Mouse (Mus musculus): ENCODE measurements at regions not wholly inside any gene's neighbourhood (a gene's known extent, or its start where the extent isn't known, plus 50 kb on each side); places are given as distances from the start of the nearest gene placed in this dataset.

GRCm38 (mm10) chr16:8117543-8118167 is 307.3 kb downstream of the Tmem114 start:
- peak; percentile 12 to 48 for DNase-seq (ENCODE audit: inconsistent age in 2 of 2, low spot score in 1 of 2)

GRCm38 (mm10) chr16:8111329-8112116 is 313.4 kb downstream of the Tmem114 start:
- peak in 1 of 2 experiments; percentile 61 for DNase-seq (ENCODE audit: inconsistent age in 2 of 2, low spot score in 1 of 2)

DNA sequence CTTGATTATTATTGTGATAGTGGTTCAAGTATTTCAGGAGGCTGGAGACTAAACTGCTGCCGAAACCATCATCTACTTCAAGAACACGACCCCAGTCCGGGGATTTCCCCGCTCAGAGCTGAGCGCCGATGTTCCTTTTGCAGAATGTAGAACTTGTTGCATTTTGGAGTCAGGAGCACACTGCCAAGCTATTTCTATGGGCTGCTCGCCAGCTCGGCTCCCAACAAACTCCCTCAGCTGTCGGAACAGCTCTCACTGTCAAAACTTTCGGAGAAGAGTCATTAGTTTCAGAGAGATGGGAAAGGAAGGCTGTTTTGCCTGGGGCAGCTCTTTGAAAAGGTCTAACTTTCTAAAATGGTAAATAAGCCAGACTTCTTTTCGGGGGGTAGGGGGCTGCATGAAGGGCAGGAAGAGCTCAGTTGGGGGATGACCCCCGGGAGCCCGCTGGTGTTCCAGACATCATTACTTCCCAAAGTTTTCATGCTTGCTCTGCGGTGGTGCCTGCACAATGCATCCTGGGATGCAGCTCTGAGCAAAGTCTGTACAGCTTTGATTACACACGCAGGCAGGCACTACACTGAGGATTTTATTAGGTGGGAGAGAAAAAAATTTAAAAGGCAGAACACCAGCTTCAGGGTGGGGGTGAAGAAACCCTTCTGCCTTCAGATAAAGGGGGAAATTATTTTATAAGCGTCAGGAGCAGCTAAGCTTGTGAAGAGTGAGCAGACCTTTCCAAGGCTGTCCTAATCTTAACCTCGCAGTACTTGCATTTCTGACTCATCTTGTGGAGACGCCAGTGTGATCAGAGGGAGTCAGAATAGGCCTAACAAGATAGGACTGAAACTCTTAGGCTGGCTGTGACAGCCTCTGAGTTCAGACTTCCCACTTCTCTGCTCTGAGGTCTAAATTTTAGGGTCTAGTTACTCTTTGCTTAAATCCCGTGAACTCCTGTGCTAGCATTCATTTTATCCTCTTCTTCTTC is 316.5 kb downstream of the Tmem114 start:
- DNase-seq (ENCODE audit: inconsistent age in 2 of 2, low spot score in 1 of 2): peak; percentile 55 to 71

GRCm38 (mm10) chr16:8079024-8079423 is 345.9 kb downstream of the Tmem114 start:
- DNase-seq (ENCODE audit: inconsistent age in 2 of 2, low spot score in 1 of 2): no peak

DNA sequence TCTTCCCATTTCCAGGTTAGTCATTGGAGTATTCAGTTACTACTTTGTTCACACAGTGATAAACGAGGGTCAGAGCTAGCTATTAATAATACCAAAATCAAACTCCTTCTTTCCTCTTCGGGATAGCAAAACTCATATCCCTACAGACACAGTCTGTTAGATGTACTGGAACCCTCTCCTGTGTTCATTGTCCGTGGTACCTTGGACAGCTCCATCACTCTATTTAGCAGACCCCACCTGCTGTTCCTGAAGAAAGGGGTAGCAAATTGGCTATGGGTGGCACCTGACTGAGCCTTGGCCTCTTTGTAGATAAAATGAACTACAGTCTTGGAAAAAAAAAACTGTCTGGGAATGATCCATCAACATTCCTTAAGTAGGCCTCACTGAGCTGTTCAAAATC is 346.5 kb downstream of the Tmem114 start:
- DNase-seq (ENCODE audit: inconsistent age in 2 of 2, low spot score in 1 of 2): no peak

- no peak for DNase-seq (ENCODE audit: inconsistent age in 2 of 2, low spot score in 1 of 2)
These were observed 350.2 kb downstream of the Tmem114 start for GRCm38 (mm10) chr16:8074729-8075128.

DNA sequence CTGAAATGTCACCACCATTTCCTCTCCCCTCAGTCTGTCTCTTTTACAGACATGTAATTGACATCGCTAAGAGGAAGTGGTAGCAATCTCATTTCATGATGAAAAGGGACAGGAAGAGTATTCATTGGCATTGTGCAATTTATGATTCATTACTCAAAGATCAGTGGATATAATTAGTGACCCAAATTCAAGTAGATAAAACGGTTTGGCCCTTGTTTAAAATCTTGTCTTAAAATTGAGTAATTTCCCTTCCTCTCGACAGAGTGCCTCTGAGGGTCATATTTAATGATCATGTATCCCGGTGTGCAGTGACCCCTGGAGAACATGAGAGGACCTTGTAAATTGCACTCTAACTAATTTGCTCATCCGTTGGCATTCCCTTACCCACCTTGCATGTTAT is 371.0 kb downstream of the Tmem114 start:
- DNase-seq (ENCODE audit: inconsistent age in 2 of 2, low spot score in 1 of 2): peak in 1 of 2 experiments; percentile 53

DNA sequence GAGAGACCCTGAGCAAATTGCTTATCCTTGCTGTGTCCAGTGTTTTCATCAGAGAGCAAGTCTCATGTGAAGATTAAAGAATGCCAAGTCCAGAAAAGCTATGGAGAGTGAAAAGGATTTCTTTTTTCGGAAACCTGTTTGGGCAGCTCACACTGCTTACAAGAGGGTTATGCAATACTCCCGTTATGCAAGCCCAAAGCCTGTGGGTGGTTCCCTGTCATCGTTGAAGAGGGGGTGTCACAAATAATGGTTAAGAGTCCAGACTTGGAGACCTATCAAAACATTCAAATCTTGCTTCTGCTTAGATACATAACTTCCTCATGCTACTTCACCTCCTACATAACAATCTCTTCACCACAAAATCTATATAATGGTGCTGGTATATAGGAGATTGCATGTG is 416.0 kb downstream of the Tmem114 start:
- DNase-seq (ENCODE audit: inconsistent age in 2 of 2, low spot score in 1 of 2): peak in 1 of 2 experiments; percentile 51

GRCm38 (mm10) chr16:8006631-8007030 is 418.3 kb downstream of the Tmem114 start:
- no peak for DNase-seq (ENCODE audit: inconsistent age in 2 of 2, low spot score in 1 of 2)

DNA sequence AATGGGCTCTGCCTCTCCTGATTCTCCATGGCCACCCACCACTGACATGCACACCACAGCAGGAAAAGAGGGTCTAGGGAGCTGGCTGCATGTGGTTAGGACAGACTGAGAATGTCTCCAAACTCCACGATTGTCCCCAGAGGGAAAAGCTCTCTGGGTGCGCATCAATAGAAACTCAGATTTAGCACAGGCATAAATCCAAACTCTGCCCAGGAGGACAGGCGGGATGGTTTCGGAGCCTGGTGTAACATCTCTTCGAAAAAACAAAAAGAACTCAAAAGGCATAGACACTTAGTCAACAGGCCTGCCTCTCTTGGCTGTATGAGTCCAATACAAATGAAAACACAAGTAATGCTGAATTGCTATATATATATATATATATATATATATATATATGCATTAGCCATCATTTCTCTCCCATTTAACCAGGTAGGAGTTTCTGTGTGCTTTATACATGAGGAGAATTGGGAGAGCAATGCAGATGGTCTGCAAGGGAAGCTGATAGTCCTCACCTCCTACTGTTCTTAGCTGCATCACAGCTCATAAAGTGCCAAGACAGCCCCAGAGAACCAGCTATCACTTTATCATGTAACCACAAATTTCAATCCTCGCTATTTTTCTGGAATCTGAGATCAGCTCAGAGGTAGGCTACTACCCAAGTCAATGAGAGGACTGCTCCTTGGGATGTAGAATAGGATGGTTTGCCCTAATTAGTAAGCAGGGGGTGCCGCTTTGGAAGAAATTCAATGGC is 422.4 kb downstream of the Tmem114 start:
- no peak for DNase-seq (ENCODE audit: inconsistent age in 2 of 2, low spot score in 1 of 2)

GRCm38 (mm10) chr16:7982816-7983215 is 442.1 kb downstream of the Tmem114 start:
- DNase-seq (ENCODE audit: inconsistent age in 2 of 2, low spot score in 1 of 2): peak; percentile 20 to 65

GRCm38 (mm10) chr16:7978466-7978865 is 446.5 kb downstream of the Tmem114 start:
- DNase-seq (ENCODE audit: inconsistent age in 2 of 2, low spot score in 1 of 2): no peak

DNA sequence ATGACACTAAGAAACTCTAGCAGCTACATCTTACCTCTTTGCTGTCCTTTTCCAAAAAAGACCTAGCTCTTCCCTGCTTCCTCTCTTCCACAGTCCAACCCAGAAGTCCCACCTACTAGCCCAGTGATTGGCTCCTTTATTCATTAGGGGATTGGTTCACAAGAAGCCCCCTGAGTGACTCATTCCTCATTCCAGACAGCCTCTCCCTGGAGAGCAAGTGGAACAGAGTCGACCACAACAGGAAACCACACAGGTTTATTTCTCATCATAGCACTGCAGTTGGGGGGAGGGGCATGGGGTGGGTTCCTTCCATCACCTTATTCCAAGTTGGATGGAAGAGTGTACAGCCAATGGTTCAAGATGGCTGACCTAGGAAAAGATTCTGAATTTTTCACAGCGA is 473.3 kb downstream of the Tmem114 start:
- no peak for DNase-seq (ENCODE audit: inconsistent age in 2 of 2, low spot score in 1 of 2)

- no peak for DNase-seq (ENCODE audit: inconsistent age in 2 of 2, low spot score in 1 of 2)
These were observed 482.6 kb downstream of the Tmem114 start for GRCm38 (mm10) chr16:7942333-7942732.

DNA sequence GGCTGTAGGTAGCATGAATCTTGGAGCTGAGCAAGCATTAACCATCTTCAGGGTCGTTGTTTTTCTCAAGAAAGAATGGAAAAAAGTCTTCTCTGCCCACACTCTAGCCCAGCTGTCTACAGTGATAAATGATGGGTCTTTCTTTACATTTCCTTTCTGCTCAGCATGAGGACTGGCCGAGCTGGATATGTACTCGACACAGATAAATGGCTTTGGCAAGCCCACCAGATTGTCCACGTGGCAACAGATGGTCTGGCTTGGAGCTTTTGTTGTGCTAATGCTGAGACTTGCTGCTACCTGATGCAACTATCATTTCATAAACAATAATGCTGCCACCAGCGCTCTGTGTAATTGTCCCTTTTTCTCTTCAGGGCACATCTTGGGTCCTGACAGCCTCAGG is 487.8 kb downstream of the Tmem114 start:
- no peak for DNase-seq (ENCODE audit: inconsistent age in 2 of 2, low spot score in 1 of 2)

DNA sequence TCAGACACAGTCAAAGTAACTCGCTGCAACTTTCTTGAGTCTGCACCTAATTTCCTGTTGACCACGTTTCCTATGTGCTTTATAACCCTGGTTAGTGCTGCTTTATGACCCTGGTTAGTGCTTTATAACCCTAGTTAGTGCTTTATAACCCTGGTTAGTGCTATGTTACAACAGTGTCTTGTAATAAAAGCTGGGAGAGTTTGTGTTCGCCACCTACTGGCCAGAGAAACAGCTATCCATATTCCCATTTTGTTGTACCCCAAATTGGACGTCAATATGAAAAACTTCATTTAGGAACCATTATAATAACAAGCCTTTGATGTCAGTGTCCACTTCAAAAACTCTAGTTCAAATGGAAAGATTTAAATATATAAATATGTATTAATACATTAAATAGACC is 492.6 kb downstream of the Tmem114 start:
- peak in 1 of 2 experiments; percentile 45 for DNase-seq (ENCODE audit: inconsistent age in 2 of 2, low spot score in 1 of 2)

DNA sequence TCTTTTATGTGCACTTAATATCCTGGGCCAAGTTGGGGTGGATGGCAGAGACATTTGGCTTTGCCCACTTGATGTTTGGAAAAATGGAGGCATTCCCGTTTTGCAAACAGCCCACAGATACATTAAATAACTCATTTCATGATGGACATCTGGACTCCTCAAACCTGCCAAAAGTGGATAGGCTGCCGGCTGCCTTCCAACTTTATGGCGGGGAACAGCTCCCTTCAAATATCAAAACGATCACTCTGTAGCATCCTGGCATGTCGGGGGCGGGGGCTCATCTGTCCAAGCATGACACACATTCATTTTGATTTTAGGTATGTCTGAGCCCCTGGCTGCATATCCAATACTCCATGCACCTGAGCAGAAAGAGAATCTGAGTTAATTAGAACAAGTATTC is 493.3 kb downstream of the Tmem114 start:
- no peak for DNase-seq (ENCODE audit: inconsistent age in 2 of 2, low spot score in 1 of 2)

DNA sequence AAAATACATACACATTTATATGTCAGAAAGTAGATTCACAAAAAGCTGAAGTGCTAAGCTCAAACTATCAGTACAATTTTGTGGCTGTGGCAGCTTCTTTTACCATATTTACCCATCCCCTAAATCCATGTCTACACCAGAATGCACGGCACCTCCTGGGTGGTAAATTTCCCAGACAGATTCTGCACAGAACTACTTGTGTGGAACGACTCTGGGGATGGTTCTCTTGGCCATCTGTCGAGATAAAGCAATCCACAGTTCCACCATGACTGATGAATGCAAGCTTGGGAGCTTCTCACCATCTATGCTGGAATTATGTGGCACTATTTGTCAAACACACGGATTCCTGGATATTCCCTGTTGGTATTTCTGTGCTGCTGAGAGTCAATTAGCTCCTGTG is 495.8 kb downstream of the Tmem114 start:
- no peak for DNase-seq (ENCODE audit: inconsistent age in 2 of 2, low spot score in 1 of 2)

- DNase-seq (ENCODE audit: inconsistent age in 2 of 2, low spot score in 1 of 2): no peak
These were observed 496.5 kb downstream of the Tmem114 start for GRCm38 (mm10) chr16:7928391-7928935.

DNA sequence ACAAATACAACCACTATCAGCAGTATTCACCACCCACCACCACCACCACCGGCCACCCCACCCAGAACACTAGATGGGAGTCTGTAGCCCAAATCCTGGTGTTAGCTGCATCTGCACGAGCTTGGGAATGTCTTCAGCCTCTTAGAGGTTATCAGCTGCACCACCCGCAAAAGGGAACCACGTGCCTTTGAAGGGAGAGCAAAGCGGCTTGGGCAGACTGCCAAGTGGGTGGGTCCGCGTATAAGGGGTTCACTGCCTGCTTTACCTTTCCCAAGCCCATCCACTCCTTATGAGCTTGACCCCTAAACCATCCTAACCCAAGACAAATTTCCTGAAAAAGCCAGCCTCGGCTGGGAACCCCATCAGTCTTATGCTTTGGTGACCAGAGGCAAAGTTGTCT is 497.2 kb downstream of the Tmem114 start:
- peak in 1 of 2 experiments; percentile 17 for DNase-seq (ENCODE audit: inconsistent age in 2 of 2, low spot score in 1 of 2)
